Mouse (Mus musculus) neural tube, embryonic 12.5 days (tissue): ENCODE results near the gene Slc4a3. TPM values are rescaled to one million over a fixed set of nuclear protein-coding genes. Genes with fewer than 3 reads are reported as not detected.
A peak's percentile ranks its signal among the peaks of the same experiment; 100 is the strongest.

Experiments used
- ATAC-seq: fragments of 200-750 bp; cut with Nextera tagmentation; 2 replicates; pipeline ENCODE4 v1.8.0; 2017; ENCODE audit warnings: low read depth, mild to moderate bottlenecking, moderate TSS enrichment, moderate library complexity; ENCODE audit not compliant: low FRiP score
- H3K27ac ChIP-seq: fragments of 300-500 bp; sonication (generic); 2 replicates; pipeline ENCODE4 v1.5.1; 2016
- H3K27me3 ChIP-seq: fragments of 300-500 bp; sonication (generic); replicated peaks from 2 replicates; pipeline ENCODE4 v1.6.1; 2016; ENCODE audit warnings: mild to moderate bottlenecking
- H3K36me3 ChIP-seq: fragments of 300-500 bp; sonication (generic); 2 replicates; pipeline ENCODE4 v1.6.1; 2016; ENCODE audit warnings: mild to moderate bottlenecking
- H3K4me1 ChIP-seq: fragments of 300-500 bp; sonication (generic); 2 replicates; pipeline ENCODE4 v1.6.1; 2016
- H3K4me2 ChIP-seq: fragments of 300-500 bp; sonication (generic); replicated peaks from 2 replicates; pipeline ENCODE4 v1.6.1; 2016; ENCODE audit warnings: mild to moderate bottlenecking
- H3K4me3 ChIP-seq: fragments of 300-500 bp; sonication (generic); 2 replicates; pipeline ENCODE4 v1.5.1; 2016
- H3K9ac ChIP-seq: fragments of 300-500 bp; sonication (generic); 2 replicates; pipeline ENCODE4 v1.6.1; 2016; ENCODE audit warnings: mild to moderate bottlenecking
- H3K9me3 ChIP-seq: fragments of 300-500 bp; sonication (generic); 2 replicates; pipeline ENCODE4 v1.6.1; 2016; ENCODE audit warnings: mild to moderate bottlenecking
- WGBS: fragments of 180-500 bp; shearing (Covaris S2); methylation state at CpG from one replicate; pipeline ENCODE4 v1.1.7; 2016; 5-methylcytosine and 5-hydroxymethylcytosine counted together
- polyA plus RNA-seq: library from polyadenylated mRNA; unstranded; fragments of >200 nt; fragmentation: Nextera tagmentation; extraction: Ambion mirVana; gene quantifications from 2 replicates; pipeline ENCODE4 v1.2.1, GENCODE M21; 2016

Slc4a3 gene
- polyA plus RNA-seq, 1 experiment from 2014 or later = 30.6 TPM

DNA sequence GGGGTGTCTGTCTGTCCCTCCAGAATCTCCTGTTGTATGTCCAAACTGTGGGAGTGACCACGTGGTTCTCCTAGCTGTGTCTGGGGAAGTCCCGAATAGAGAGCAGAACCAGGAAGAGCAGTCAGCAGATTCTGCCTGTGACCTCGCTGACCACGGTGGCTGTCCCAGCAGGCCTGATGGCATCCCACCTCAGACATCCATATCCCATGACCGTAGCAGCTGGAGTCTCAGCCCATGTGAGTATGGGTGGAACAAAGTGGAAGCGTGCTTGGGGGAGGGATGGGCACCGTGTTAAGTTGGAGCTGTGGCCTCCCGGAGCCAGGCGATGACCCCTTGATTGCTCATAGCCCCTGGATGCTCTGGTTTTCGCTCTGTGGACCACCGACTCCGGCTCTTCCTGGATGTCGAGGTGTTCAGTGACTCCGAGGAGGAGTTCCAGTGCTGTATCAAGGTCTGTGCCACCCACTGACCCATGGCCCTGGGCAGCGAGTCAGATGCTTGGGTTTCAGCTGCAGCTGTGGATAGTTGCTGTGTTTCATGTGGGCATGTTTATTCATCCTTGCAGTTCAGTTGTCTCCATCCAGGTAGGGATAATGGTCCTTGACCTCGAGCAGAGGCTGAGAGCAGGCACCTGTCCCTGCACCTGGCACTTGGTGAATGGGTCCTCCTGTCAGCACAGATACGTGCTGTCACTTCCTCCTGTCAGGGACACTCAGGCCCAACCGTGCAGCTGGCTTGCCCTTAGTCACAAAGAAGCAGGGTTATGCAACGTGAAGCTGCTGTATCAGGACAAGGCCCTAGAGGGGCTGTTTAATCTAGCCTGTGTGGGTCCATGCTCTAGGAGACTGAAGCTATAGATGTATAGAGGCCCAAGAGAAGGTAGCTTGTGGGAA, 13.5 kb upstream of the Slc4a3 start:
- ATAC-seq = no peak
- Histone ChIP-seq H3K27me3 (no peaks in the 10 kb centered on the region), H3K4me2 (no peak overlapping the region), H3K36me3 (peaks cover 69% of the 10 kb centered on the region), H3K4me1 (no peaks in the 10 kb centered on the region), H3K9me3 (no peaks in the 10 kb centered on the region), H3K4me3 (no peak overlapping the region), H3K9ac (no peak overlapping the region), H3K27ac (no peak overlapping the region)
- 90% methylated on average over 19 of the region's 19 CpGs for WGBS

DNA sequence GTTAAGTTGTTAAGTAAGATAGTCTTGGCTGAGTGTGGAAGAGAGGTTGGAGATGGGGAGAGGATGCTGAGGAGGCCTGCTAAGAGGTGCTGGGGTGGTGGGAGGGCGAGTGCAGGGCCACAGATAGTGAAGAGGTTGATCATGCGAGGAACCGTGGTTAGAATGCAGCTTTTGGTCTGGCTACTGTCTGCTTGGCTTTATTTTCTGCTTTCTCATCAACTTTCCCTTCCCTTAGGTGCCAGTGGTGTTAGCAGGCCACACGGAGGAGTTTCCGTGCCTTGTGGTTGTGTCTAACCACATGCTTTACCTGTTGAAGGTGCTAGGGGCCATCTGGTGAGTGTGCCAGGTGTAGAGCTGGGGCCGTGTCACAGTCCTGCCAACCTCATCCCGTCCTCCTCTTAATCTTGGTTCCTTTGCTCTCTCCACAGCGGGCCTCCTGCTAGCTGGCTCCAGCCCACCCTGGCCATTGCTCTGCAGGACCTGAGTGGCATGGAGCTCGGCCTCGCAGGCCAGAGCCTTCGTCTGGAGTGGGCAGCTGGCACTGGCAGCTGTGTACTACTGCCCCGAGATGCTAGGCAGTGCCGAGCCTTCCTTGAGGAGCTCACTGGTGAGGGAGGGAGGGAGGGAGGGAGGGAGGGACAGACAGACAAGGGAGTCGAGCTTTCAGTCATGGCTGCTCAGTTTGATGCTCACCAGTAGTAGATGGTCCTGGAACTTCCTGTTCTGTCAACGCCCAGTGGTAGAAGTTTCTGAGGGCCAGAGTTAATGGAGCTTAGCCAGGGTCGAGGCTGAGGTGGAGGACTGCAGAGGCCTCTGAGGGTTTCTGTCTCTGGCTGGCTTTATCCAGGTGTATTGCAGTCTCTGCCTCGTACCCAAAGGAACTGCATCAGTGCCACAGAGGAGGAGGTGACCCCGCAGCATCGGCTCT, 12.5 kb upstream of the Slc4a3 start:
- H3K27ac ChIP-seq = no peak overlapping the region
- no peak for ATAC-seq
- H3K9ac ChIP-seq = no peak overlapping the region
- no peak overlapping the region for H3K4me3 ChIP-seq
- peaks cover 62% of the 10 kb centered on the region for H3K36me3 ChIP-seq
- WGBS = 89% methylated on average over 19 of the region's 19 CpGs
- H3K4me1 ChIP-seq = no peaks in the 10 kb centered on the region
- no peaks in the 10 kb centered on the region for H3K9me3 ChIP-seq
- no peak overlapping the region for H3K4me2 ChIP-seq
- H3K27me3 ChIP-seq = no peaks in the 10 kb centered on the region

DNA sequence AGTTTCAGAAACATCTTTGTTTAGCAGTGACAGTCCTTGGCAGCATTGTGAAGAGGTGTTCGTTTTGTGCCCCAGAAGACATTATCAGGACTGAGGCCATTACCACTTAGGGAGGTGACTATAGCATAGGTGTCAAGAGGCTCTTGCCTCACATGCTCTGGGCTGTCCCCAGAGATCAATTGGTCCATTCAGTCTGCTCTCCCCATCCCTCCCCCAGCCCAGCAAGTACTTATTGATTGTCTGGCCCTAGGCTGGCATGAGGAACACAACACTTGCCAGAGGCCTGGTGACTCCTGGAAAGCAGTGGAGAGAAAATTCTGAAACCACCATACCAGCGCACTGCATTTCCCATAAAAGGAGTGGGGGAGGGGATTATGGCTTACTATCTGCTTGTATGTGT, 8.5 kb upstream of the Slc4a3 start:
- Histone ChIP-seq H3K27me3 (no peaks in the 10 kb centered on the region), H3K4me2 (no peak overlapping the region), H3K4me3 (no peak overlapping the region), H3K4me1 (no peaks in the 10 kb centered on the region), H3K36me3 (peaks cover 34% of the 10 kb centered on the region), H3K27ac (no peak overlapping the region), H3K9me3 (no peaks in the 10 kb centered on the region), H3K9ac (no peak overlapping the region)
- ATAC-seq = no peak
- 76% methylated on average over 2 of the region's 2 CpGs for WGBS

DNA sequence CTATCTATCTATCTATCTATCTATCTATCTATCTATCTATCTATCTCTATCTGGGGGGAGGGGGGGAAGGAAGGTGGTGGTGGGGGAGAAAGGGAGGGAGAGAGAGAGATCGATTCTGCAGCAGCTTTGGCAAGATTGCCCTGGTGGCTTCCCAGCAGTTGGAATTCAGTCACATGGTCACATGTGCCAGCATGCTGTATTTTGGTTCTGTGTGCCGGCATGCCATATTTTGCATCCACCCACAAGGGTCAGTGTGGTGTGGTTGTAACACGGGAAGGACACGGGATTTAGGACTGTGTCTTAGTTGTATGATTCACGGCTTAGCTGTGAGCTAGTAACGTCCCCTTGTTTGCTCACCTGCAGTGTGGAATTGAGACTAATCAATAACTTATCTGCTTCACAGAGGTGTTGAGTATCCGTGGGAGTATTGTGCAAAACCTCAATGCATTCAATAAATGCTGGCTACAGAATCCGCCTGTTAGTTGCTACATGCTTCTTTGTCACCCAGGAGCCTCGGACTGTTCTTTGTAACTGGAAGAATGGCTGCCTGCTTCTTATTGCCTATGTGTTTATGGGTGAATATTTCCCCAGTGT, 7.4 kb upstream of the Slc4a3 start:
- WGBS = 82% methylated on average over 9 of the region's 9 CpGs
- no peak for ATAC-seq
- Histone ChIP-seq H3K27me3 (no peaks in the 10 kb centered on the region), H3K9me3 (no peaks in the 10 kb centered on the region), H3K9ac (no peak overlapping the region), H3K4me2 (no peak overlapping the region), H3K4me3 (no peak overlapping the region), H3K36me3 (peaks cover 23% of the 10 kb centered on the region), H3K27ac (no peak overlapping the region), H3K4me1 (no peaks in the 10 kb centered on the region)

DNA sequence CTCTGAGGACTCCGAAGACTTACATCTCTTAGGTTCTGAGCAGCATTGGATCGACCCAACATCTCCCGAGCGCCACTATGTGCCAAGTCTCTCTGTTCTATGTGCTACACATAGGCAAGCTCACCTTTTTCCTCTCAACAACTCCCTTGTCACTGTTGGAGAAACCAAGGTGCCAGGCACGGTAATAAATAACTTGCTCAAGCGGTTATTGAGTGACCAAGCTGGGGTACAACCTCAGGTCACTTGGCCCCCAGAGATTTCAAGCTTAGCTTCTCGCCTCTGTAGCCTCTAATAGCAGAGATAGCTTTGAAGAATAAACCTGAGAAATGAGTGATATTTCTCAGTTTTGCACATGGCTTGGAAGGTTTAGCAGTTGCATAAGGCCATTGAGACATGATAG, 4.6 kb upstream of the Slc4a3 start:
- no peak overlapping the region for H3K4me3 ChIP-seq
- H3K27ac ChIP-seq = no peak overlapping the region
- no peak for ATAC-seq
- peaks cover 1% of the 10 kb centered on the region for H3K36me3 ChIP-seq
- no peak overlapping the region for H3K4me2 ChIP-seq
- H3K4me1 ChIP-seq = 0 out of 2 replicates have a peak, but pooled peaks cover 6% of the 10 kb centered on the region
- no peaks in the 10 kb centered on the region for H3K27me3 ChIP-seq
- H3K9ac ChIP-seq = no peak overlapping the region
- H3K9me3 ChIP-seq = no peaks in the 10 kb centered on the region
- 90% methylated on average over 7 of the region's 7 CpGs for WGBS

DNA sequence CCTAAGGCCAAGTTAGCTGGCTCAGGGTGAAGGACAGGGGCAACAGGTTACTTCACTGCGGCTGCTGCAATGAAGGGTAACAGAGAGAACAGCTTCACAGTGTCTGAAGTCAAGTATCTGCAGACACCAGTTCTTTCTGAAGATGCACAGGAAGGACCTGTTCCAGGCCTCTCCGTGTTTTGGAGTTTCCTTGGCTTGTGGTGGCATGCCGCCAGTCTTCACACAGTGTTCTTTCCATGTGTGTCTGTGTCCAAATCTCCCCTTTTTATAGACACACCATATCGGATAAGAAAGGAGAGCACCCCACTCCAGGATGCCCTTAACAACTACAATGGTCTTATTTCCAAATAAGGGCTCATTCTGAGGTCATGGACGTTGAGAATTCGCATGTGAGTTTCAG, 1.7 kb upstream of the Slc4a3 start:
- no peak for ATAC-seq
- H3K4me3 ChIP-seq = no peak overlapping the region
- WGBS = 91% methylated on average over 6 of the region's 6 CpGs

DNA sequence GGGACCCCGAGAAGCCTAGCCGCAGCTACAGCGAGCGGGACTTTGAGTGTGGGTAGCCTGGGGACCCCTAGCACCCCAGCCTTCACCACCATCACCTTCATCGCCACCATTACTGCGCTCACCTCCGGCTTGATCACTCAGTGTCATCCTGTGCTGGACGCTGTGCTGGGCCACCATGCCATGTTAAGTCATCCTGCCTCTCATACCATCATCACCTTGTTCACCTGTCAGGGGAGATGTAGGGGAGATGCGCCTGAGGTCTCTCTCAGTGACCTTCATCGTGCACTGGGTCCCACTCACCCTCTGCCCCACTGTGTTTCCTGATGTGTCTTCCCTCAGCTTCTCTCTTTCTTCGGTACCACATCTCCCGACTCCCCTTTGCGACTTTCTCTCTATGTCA, 1.3 kb downstream of the Slc4a3 start:
- ATAC-seq = no peak; the same call in 1 of the 2 replicates
- Histone ChIP-seq H3K4me1 (peaks cover 14% of the 10 kb centered on the region), H3K36me3 (peaks cover 33% of the 10 kb centered on the region), H3K9me3 (no peaks in the 10 kb centered on the region), H3K4me3 (no peak overlapping the region), H3K27me3 (no peaks in the 10 kb centered on the region), H3K27ac (no peak overlapping the region), H3K4me2 (peak overlapping the region; percentile 63), H3K9ac (no peak overlapping the region)
- WGBS = 93% methylated on average over 13 of the region's 13 CpGs

More for the DNA sequence above, 1.7 kb upstream of the Slc4a3 start:
- no peak overlapping the region for H3K4me2 ChIP-seq
- no peak overlapping the region for H3K9ac ChIP-seq
- H3K36me3 ChIP-seq = peaks cover 4% of the 10 kb centered on the region; the same call in 1 of the 2 replicates
- H3K27me3 ChIP-seq = no peaks in the 10 kb centered on the region
- no peak overlapping the region for H3K27ac ChIP-seq
- peaks cover 14% of the 10 kb centered on the region for H3K4me1 ChIP-seq
- no peaks in the 10 kb centered on the region for H3K9me3 ChIP-seq

DNA sequence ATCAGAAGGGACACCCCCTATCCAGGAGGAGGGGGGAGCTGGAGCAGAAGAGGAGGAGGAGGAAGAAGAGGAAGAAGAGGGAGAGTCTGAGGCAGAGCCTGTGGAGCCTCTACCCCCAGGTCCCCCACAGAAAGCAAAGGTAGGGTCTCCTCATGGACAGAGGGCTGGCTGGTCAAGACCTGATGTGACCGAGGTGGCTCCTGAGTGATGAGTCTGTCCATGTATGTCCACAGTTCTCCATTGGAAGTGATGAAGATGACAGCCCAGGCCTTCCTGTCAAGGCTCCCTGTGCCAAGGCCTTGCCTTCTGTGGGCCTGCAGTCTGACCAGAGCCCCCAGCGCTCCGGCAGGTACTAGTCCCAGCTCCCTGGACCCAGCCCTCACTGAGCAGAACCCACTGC, 2.0 kb downstream of the Slc4a3 start:
- no peak overlapping the region for H3K4me3 ChIP-seq
- no peak overlapping the region for H3K4me2 ChIP-seq
- no peak overlapping the region for H3K9ac ChIP-seq
- no peaks in the 10 kb centered on the region for H3K27me3 ChIP-seq
- WGBS = 94% methylated on average over 3 of the region's 3 CpGs
- H3K9me3 ChIP-seq = no peaks in the 10 kb centered on the region
- H3K27ac ChIP-seq = no peak overlapping the region
- no peak for ATAC-seq
- H3K4me1 ChIP-seq = peaks cover 14% of the 10 kb centered on the region
- peaks cover 40% of the 10 kb centered on the region for H3K36me3 ChIP-seq

DNA sequence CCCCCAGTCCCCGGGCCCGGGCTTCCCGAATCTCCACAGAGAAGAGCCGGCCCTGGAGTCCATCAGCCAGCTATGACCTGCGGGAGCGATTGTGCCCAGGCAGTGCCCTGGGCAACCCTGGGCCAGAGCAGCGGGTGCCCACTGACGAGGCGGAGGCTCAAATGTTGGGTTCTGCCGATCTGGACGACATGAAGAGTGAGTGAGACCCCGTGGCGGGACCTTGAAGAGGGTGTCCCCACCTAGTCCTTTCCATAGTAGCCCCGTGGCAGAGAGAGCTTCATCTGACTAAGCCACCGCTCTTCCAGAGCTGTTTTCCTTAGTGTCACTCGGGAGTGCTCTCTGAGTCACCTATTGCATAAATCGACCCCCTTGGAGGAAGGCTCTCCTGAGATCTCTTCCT, 2.8 kb downstream of the Slc4a3 start:
- Histone ChIP-seq H3K36me3 (peaks cover 48% of the 10 kb centered on the region), H3K27ac (no peak overlapping the region), H3K4me1 (peaks cover 14% of the 10 kb centered on the region), H3K9me3 (no peaks in the 10 kb centered on the region), H3K4me3 (no peak overlapping the region), H3K9ac (no peak overlapping the region), H3K4me2 (no peak overlapping the region), H3K27me3 (no peaks in the 10 kb centered on the region)
- 88% methylated on average over 17 of the region's 17 CpGs for WGBS
- ATAC-seq = no peak

DNA sequence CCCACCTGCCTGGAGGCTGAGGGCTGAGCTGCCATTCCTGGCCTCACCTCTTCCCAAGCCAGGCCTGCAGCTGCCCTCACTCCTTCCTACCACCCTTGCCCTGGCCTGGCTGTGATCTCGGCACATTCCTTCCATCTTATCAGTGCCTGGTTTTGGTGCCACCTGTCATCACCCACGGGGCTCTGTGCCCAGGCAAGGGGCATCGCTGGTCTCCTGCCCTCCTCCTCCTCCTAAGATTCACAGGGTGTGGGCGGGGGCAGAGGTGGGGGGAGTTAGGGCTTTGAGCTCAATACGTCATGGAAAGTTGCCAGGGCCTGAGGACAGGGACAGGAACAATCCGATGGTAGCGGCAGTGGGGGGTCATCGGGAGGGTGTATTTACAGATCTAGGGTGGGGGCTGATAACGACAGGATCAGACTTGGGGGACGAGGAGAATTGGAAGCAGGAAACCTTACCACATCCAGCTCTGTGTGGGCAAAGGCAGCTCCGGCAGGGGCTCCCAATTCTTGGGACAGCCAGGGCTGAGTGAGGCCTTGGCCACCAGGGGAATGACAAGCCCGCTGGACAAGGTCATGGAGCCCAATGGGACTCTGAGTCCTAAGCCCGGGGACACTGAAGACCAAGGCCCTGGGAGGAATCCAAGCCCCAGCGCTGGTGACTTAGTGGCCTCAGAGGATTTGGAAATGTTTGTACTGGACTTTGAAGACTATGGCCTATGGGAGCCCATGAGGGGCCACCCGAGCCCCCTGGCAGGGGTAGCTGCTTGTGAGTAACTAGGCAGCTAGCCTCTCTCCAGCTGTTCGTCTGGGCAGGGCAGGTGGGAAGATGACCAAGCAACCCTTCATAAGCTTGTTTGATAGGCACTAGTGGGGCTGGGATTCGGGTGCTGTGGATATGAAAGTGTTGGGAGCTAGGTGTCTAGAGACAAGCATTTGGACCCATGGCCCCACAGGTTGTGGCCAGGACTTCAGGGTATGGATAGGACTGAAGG, 3.5 kb downstream of the Slc4a3 start:
- no peaks in the 10 kb centered on the region for H3K9me3 ChIP-seq
- peaks cover 14% of the 10 kb centered on the region for H3K4me1 ChIP-seq
- no peak overlapping the region for H3K4me3 ChIP-seq
- H3K9ac ChIP-seq = no peak overlapping the region
- no peak overlapping the region for H3K4me2 ChIP-seq
- H3K36me3 ChIP-seq = peaks cover 55% of the 10 kb centered on the region
- no peaks in the 10 kb centered on the region for H3K27me3 ChIP-seq
- H3K27ac ChIP-seq = no peak overlapping the region
- ATAC-seq = no peak
- whole genome bisulfite sequencing = 89% methylated on average over 17 of the region's 17 CpGs

DNA sequence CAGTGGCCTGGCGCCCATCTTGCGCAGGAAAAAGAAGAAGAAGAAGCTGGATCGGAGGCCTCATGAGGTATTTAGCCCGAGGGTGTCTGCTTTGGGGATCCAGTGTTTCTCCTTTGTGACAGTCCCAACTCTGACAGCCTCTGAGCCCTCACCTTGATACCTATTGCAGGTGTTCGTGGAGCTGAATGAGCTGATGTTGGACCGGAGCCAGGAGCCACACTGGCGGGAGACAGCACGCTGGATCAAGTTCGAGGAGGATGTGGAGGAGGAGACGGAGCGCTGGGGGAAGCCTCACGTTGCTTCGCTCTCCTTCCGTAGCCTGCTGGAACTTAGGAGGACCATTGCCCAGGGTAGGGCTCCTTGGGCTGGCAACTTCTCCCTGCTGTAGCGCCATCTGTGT, 4.5 kb downstream of the Slc4a3 start:
- peak overlapping the region; percentile 8; the same call in 1 of the 2 replicates for H3K9ac ChIP-seq
- WGBS = 88% methylated on average over 15 of the region's 15 CpGs
- no peak for ATAC-seq
- no peak overlapping the region for H3K4me2 ChIP-seq
- H3K27me3 ChIP-seq = no peaks in the 10 kb centered on the region
- H3K27ac ChIP-seq = no peak overlapping the region
- H3K36me3 ChIP-seq = peaks cover 65% of the 10 kb centered on the region
- no peak overlapping the region for H3K4me3 ChIP-seq
- H3K9me3 ChIP-seq = no peaks in the 10 kb centered on the region
- peaks cover 14% of the 10 kb centered on the region for H3K4me1 ChIP-seq
